Mouse (Mus musculus): ENCODE results near the gene Csnk2a2. TPM values are rescaled to one million over a fixed set of nuclear protein-coding genes. Genes with fewer than 3 reads are reported as not detected.
A peak's percentile ranks its signal among the peaks of the same experiment; 100 is the strongest.

Gene Csnk2a2
- polyA plus RNA-seq, 1 experiment from 2014 or later: 10.4 TPM

GRCm38 (mm10) chr8:95452518-95452917 is 37.3 kb downstream of the Csnk2a2 start:
- Histone ChIP-seq H3K27ac (no peak overlapping the region), H3K9me3 (no peaks in the 10 kb centered on the region), H3K4me3 (no peak overlapping the region), H3K4me1 (replicated peaks) (no peaks in the 10 kb centered on the region), H3K36me3 (peaks cover 99% of the 10 kb centered on the region), H3K27me3 (ENCODE audit: insufficient read depth, poor library complexity, severe bottlenecking) (no peaks in the 10 kb centered on the region)
- WGBS: 84% methylated on average over 8 of the region's 8 CpGs
- DNase-seq (ENCODE audit: low spot score): no peak

GRCm38 (mm10) chr8:95450271-95450670 is 39.6 kb downstream of the Csnk2a2 start:
- Histone ChIP-seq H3K9me3 (no peaks in the 10 kb centered on the region), H3K4me3 (no peak overlapping the region), H3K4me1 (replicated peaks) (no peaks in the 10 kb centered on the region), H3K27me3 (ENCODE audit: insufficient read depth, poor library complexity, severe bottlenecking) (no peaks in the 10 kb centered on the region), H3K36me3 (peaks cover 88% of the 10 kb centered on the region), H3K27ac (no peak overlapping the region)
- WGBS: 96% methylated on average over 5 of the region's 5 CpGs
- no peak for DNase-seq (ENCODE audit: low spot score)

- Histone ChIP-seq H3K36me3 (peaks cover 62% of the 10 kb centered on the region), H3K4me1 (replicated peaks) (no peaks in the 10 kb centered on the region), H3K27ac (no peak overlapping the region), H3K4me3 (no peak overlapping the region), H3K9me3 (no peaks in the 10 kb centered on the region), H3K27me3 (ENCODE audit: insufficient read depth, poor library complexity, severe bottlenecking) (no peaks in the 10 kb centered on the region)
- no peak for DNase-seq (ENCODE audit: low spot score)
- WGBS: 93% methylated on average over 7 of the region's 7 CpGs
These were observed 42.2 kb downstream of the Csnk2a2 start for GRCm38 (mm10) chr8:95447661-95448060.

GRCm38 (mm10) chr8:95445042-95445441 is 44.8 kb downstream of the Csnk2a2 start:
- H3K36me3 ChIP-seq: peaks cover 37% of the 10 kb centered on the region
- no peak overlapping the region for H3K27ac ChIP-seq
- no peaks in the 10 kb centered on the region for H3K9me3 ChIP-seq
- H3K27me3 ChIP-seq (ENCODE audit: insufficient read depth, poor library complexity, severe bottlenecking): no peaks in the 10 kb centered on the region
- WGBS: 93% methylated on average over 4 of the region's 4 CpGs
- H3K4me3 ChIP-seq: no peak overlapping the region
- no peak for DNase-seq (ENCODE audit: low spot score)
- no peaks in the 10 kb centered on the region for H3K4me1 ChIP-seq (replicated peaks)

- Histone ChIP-seq H3K4me3 (no peak overlapping the region), H3K9me3 (no peaks in the 10 kb centered on the region), H3K4me1 (replicated peaks) (no peaks in the 10 kb centered on the region), H3K27ac (no peak overlapping the region), H3K27me3 (ENCODE audit: insufficient read depth, poor library complexity, severe bottlenecking) (no peaks in the 10 kb centered on the region), H3K36me3 (peaks cover 2% of the 10 kb centered on the region; the same call in 1 of the 2 replicates)
- DNase-seq (ENCODE audit: low spot score): no peak
- 64% methylated on average over 5 of the region's 5 CpGs for WGBS
These were observed 48.3 kb downstream of the Csnk2a2 start for GRCm38 (mm10) chr8:95441491-95442039.

- Histone ChIP-seq H3K4me1 (replicated peaks) (0 out of 2 replicates have a peak, but pooled peaks cover under 1% of the 10 kb centered on the region), H3K27ac (no peak overlapping the region), H3K36me3 (no peaks in the 10 kb centered on the region), H3K4me3 (no peak overlapping the region), H3K27me3 (ENCODE audit: insufficient read depth, poor library complexity, severe bottlenecking) (no peaks in the 10 kb centered on the region), H3K9me3 (no peaks in the 10 kb centered on the region)
- DNase-seq (ENCODE audit: low spot score): no peak
- 90% methylated on average over 5 of the region's 5 CpGs for WGBS
These were observed 49.6 kb downstream of the Csnk2a2 start for GRCm38 (mm10) chr8:95440168-95440709.

- no peak overlapping the region for H3K4me3 ChIP-seq
- no peak overlapping the region for H3K27ac ChIP-seq
- H3K36me3 ChIP-seq: no peaks in the 10 kb centered on the region
- H3K4me1 ChIP-seq (replicated peaks): 0 out of 2 replicates have a peak, but pooled peaks cover 6% of the 10 kb centered on the region
- no peaks in the 10 kb centered on the region for H3K9me3 ChIP-seq
- DNase-seq (ENCODE audit: low spot score): no peak
- 91% methylated on average over 2 of the region's 2 CpGs for WGBS
- no peaks in the 10 kb centered on the region for H3K27me3 ChIP-seq (ENCODE audit: insufficient read depth, poor library complexity, severe bottlenecking)
These were observed 50.4 kb downstream of the Csnk2a2 start for GRCm38 (mm10) chr8:95439421-95439820.

- Histone ChIP-seq H3K27ac (no peak overlapping the region), H3K36me3 (no peaks in the 10 kb centered on the region), H3K4me1 (replicated peaks) (peaks cover 24% of the 10 kb centered on the region), H3K4me3 (no peak overlapping the region), H3K27me3 (ENCODE audit: insufficient read depth, poor library complexity, severe bottlenecking) (no peaks in the 10 kb centered on the region), H3K9me3 (no peaks in the 10 kb centered on the region)
- 60% methylated on average over 5 of the region's 5 CpGs for WGBS
- DNase-seq (ENCODE audit: low spot score): no peak
These were observed 52.4 kb downstream of the Csnk2a2 start for GRCm38 (mm10) chr8:95437341-95437992.

- H3K4me1 ChIP-seq (replicated peaks): peaks cover 38% of the 10 kb centered on the region
- no peak overlapping the region for H3K27ac ChIP-seq
- no peak overlapping the region for H3K4me3 ChIP-seq
- H3K9me3 ChIP-seq: no peaks in the 10 kb centered on the region
- no peaks in the 10 kb centered on the region for H3K27me3 ChIP-seq (ENCODE audit: insufficient read depth, poor library complexity, severe bottlenecking)
- DNase-seq (ENCODE audit: low spot score): no peak
- 0 out of 2 replicates have a peak, but pooled peaks cover 3% of the 10 kb centered on the region for H3K36me3 ChIP-seq
- 87% methylated on average over 3 of the region's 3 CpGs for WGBS
These were observed 53.9 kb downstream of the Csnk2a2 start for GRCm38 (mm10) chr8:95435930-95436329.

- H3K27me3 ChIP-seq (ENCODE audit: insufficient read depth, poor library complexity, severe bottlenecking): no peaks in the 10 kb centered on the region
- 0 out of 2 replicates have a peak, but pooled peaks cover 3% of the 10 kb centered on the region for H3K36me3 ChIP-seq
- H3K4me1 ChIP-seq (replicated peaks): peaks cover 42% of the 10 kb centered on the region
- H3K27ac ChIP-seq: peak overlapping the region; percentile 95; the same call in 1 of the 2 replicates
- DNase-seq (ENCODE audit: low spot score): no peak
- no peaks in the 10 kb centered on the region for H3K9me3 ChIP-seq
- peak overlapping the region; percentile 91 for H3K4me3 ChIP-seq
- WGBS: 96% methylated on average over 9 of the region's 9 CpGs
These were observed 54.4 kb downstream of the Csnk2a2 start for GRCm38 (mm10) chr8:95435471-95435870.

GRCm38 (mm10) chr8:95434686-95435439 is 55.0 kb downstream of the Csnk2a2 start, which contains the start of gene Cfap20:
Cfap20 (minus strand) TSS chr8:95434869.
- peak; percentile 100 for DNase-seq (ENCODE audit: low spot score)
- Histone ChIP-seq H3K9me3 (no peaks in the 10 kb centered on the region), H3K27ac (peak within 1 kb of the TSS; percentile 95), H3K4me3 (peak within 1 kb of the TSS; percentile 91), H3K36me3 (0 out of 2 replicates have a peak, but pooled peaks cover 3% of the 10 kb centered on the region), H3K27me3 (ENCODE audit: insufficient read depth, poor library complexity, severe bottlenecking) (no peaks in the 10 kb centered on the region), H3K4me1 (replicated peaks) (peaks cover 49% of the 10 kb centered on the region)
- 2% methylated on average over 51 of the region's 51 CpGs for WGBS

GRCm38 (mm10) chr8:95434233-95434632 is 55.6 kb downstream of the Csnk2a2 start:
- H3K4me3 ChIP-seq: peak overlapping the region; percentile 91
- no peaks in the 10 kb centered on the region for H3K27me3 ChIP-seq (ENCODE audit: insufficient read depth, poor library complexity, severe bottlenecking)
- no peaks in the 10 kb centered on the region for H3K9me3 ChIP-seq
- DNase-seq (ENCODE audit: low spot score): peak; percentile 67
- peak overlapping the region; percentile 95 for H3K27ac ChIP-seq
- H3K36me3 ChIP-seq: 0 out of 2 replicates have a peak, but pooled peaks cover 3% of the 10 kb centered on the region
- WGBS: under 1% methylated on average over 25 of the region's 25 CpGs
- H3K4me1 ChIP-seq (replicated peaks): peaks cover 55% of the 10 kb centered on the region

Data from hindbrain, embryonic 10.5 days (tissue).